Mouse (Mus musculus): ENCODE measurements around the gene Mier1.

GRCm38 (mm10) chr4:103208553-103208952, 94.4 kb downstream of the Mier1 start:
- TF ChIP-seq CTCF (IDR thresholded peaks at IDR 0.05; ENCODE audit: control insufficient read depth, insufficient read depth, insufficient replicate concordance, low read depth, low read length) = no peak
- TF ChIP-seq POLR2A (IDR thresholded peaks at IDR 0.05; ENCODE audit: control insufficient read depth, low read depth, low read length) = no peak

Data from testis, adult 2 months (tissue).